Comparison of ENCODE assay signal across 22 mouse cellular contexts in genomic region chr13:100495337-100495736, GRCm38 (mm10). TPM values are rescaled to one million over a fixed set of nuclear protein-coding genes. Genes with fewer than 3 reads are reported as not detected.
A peak's percentile ranks its signal among the peaks of the same experiment; 100 is the strongest.
DNase-seq lines count a peak whose midpoint lies in the region; ATAC-seq and TF ChIP-seq lines count a peak whose summit lies in the region.
"Had no signal": no experiment of that assay in that cellular context is flagged by ENCODE, and none has a peak within 500 bp of the region (broad histone marks: within the 10 kb centered on the region; RNA-seq: fewer than 3 reads in every experiment).

No protein-coding gene starts in this region.

- H3K4me3 ChIP-seq in lung, embryonic 14.5 days (ENCODE audit: low read depth, low read length) = no peak overlapping the region
- no peak overlapping the region for H3K4me3 ChIP-seq in stomach, postnatal 0 days (ENCODE audit: low read depth, low read length)
- H3K4me3 ChIP-seq: embryonic facial prominence, embryonic 13.5 days; heart, embryonic 10.5 days; hindbrain, embryonic 10.5 days had no signal

- DNase-seq in lung, adult 18-20 months = peak; percentile 61 to 74
- peak; percentile 31 for DNase-seq in lung, embryonic 14.5 days
- DNase-seq in lung, postnatal 14 days = peak; percentile 52
- no peak for DNase-seq in stomach, postnatal 0 days (ENCODE audit: low spot score)
- no peak for DNase-seq in right cerebral cortex, postnatal 36 days (ENCODE audit: low spot score in 2 of 2)
- DNase-seq in spleen, adult 12 weeks (ENCODE audit: low spot score) = no peak
- DNase-seq: adrenal gland, adult 2 months; adrenal gland, postnatal 25 days; cerebellum, adult 18-20 months; cerebellum, adult 9-11 months; cerebellum, postnatal 36 days; gastrocnemius, postnatal 10 days; heart, postnatal 14 days had no signal

- no peak overlapping the region for H3K9ac ChIP-seq in lung, embryonic 14.5 days
- H3K9ac ChIP-seq in stomach, postnatal 0 days (ENCODE audit: low read length) = no peak overlapping the region
- H3K9ac ChIP-seq: embryonic facial prominence, embryonic 13.5 days; hindbrain, embryonic 14.5 days had no signal

- TF ChIP-seq CTCF in lung, embryonic 14.5 days (IDR thresholded peaks at IDR 0.05; ENCODE audit: low read depth) = no peak
- TF ChIP-seq CTCF in stomach, postnatal 0 days (IDR thresholded peaks at IDR 0.05; ENCODE audit: low read depth) = no peak

- H3K27ac ChIP-seq in lung, embryonic 14.5 days (ENCODE audit: low read depth) = no peak overlapping the region
- H3K27ac ChIP-seq in stomach, postnatal 0 days (replicated peaks) = no peak overlapping the region
- H3K27ac ChIP-seq: embryonic facial prominence, embryonic 13.5 days; heart, embryonic 10.5 days; hindbrain, embryonic 10.5 days; hindbrain, embryonic 14.5 days had no signal

- H3K9me3 ChIP-seq in lung, embryonic 14.5 days (ENCODE audit: low read depth, low read length) = no peaks in the 10 kb centered on the region
- H3K9me3 ChIP-seq in stomach, postnatal 0 days (ENCODE audit: control insufficient read depth, low read length) = no peaks in the 10 kb centered on the region
- H3K9me3 ChIP-seq: embryonic facial prominence, embryonic 13.5 days; heart, embryonic 10.5 days; hindbrain, embryonic 10.5 days had no signal

- H3K27me3 ChIP-seq in lung, embryonic 14.5 days (ENCODE audit: insufficient read depth, low read length) = no peaks in the 10 kb centered on the region
- no peaks in the 10 kb centered on the region for H3K27me3 ChIP-seq in stomach, postnatal 0 days (ENCODE audit: control insufficient read depth, insufficient read depth, low read length)
- H3K27me3 ChIP-seq: CH12.LX; embryonic facial prominence, embryonic 13.5 days; Patski had no signal

- WGBS in lung, embryonic 14.5 days = 80% methylated on average over 4 of the region's 4 CpGs
- WGBS in stomach, postnatal 0 days = 61% methylated on average over 4 of the region's 4 CpGs

- ATAC-seq in lung, embryonic 14.5 days (ENCODE audit: insufficient read depth) = no peak
- ATAC-seq in stomach, postnatal 0 days (ENCODE audit: low FRiP score, low TSS enrichment) = peak; percentile 15; the same call in 1 of the 2 replicates
- ATAC-seq: activated CD4-positive, CD25-positive, alpha-beta regulatory T cell, adult 4 months; forebrain, embryonic 14.5 days; Patski had no signal

- no peak overlapping the region for H3K4me2 ChIP-seq in lung, embryonic 14.5 days
- H3K4me2 ChIP-seq in stomach, postnatal 0 days (replicated peaks; ENCODE audit: low read depth) = no peak overlapping the region
- H3K4me2 ChIP-seq: embryonic facial prominence, embryonic 13.5 days; hindbrain, embryonic 14.5 days had no signal

- no peak for TF ChIP-seq EP300 in stomach, postnatal 0 days (optimal IDR thresholded peaks at IDR 0.05)

- H3K36me3 ChIP-seq in lung, embryonic 14.5 days (ENCODE audit: insufficient read depth) = no peaks in the 10 kb centered on the region
- H3K36me3 ChIP-seq in stomach, postnatal 0 days (ENCODE audit: control insufficient read depth, insufficient read depth, low read length) = no peaks in the 10 kb centered on the region
- H3K36me3 ChIP-seq: embryonic facial prominence, embryonic 13.5 days; heart, embryonic 10.5 days; hindbrain, embryonic 10.5 days had no signal

- H3K4me1 ChIP-seq in lung, embryonic 14.5 days (ENCODE audit: insufficient read depth) = no peaks in the 10 kb centered on the region
- no peaks in the 10 kb centered on the region for H3K4me1 ChIP-seq in stomach, postnatal 0 days (replicated peaks; ENCODE audit: control insufficient read depth, insufficient read depth)

RNA-seq across cellular contexts. Expression of gene Gtf2h2, which starts 3.0 kb away (rescaled TPM):
- polyA plus RNA-seq in lung, embryonic 14.5 days (2014; fragmentation: Nextera tagmentation; extraction: Ambion mirVana) = 75.0 and 77.3 TPM in 2 replicates
- polyA plus RNA-seq in stomach, postnatal 0 days (2015; fragmentation: Nextera tagmentation; extraction: Ambion mirVana) = 25.3 and 25.7 TPM in 2 replicates

RNA-seq across cellular contexts. Expression of gene Naip1, which starts 42.7 kb away (rescaled TPM):
- not detected in 2 replicates for polyA plus RNA-seq in lung, embryonic 14.5 days (2014; fragmentation: Nextera tagmentation; extraction: Ambion mirVana)
- polyA plus RNA-seq in stomach, postnatal 0 days (2015; fragmentation: Nextera tagmentation; extraction: Ambion mirVana) = 0.06 and 0.10 TPM in 2 replicates
- polyA plus RNA-seq: activated CD4-positive, CD25-positive, alpha-beta regulatory T cell, adult 4 months; embryonic facial prominence, embryonic 13.5 days; forebrain, embryonic 14.5 days; heart, embryonic 10.5 days; heart, embryonic 14.5 days; hindbrain, embryonic 10.5 days had no signal

RNA-seq across cellular contexts. Expression of gene Ocln, which starts 57.2 kb away (rescaled TPM):
- 28.9 and 30.0 TPM in 2 replicates for polyA plus RNA-seq in lung, embryonic 14.5 days (2014; fragmentation: Nextera tagmentation; extraction: Ambion mirVana)
- polyA plus RNA-seq in stomach, postnatal 0 days (2015; fragmentation: Nextera tagmentation; extraction: Ambion mirVana) = 65.7 and 66.0 TPM in 2 replicates

Comparison
In these comparisons a context has a peak if more than half of its experiments do, and no peak if none do; other contexts are left out.
1. DNase-seq: peak in lung, adult 18-20 months (2 of 2), lung, embryonic 14.5 days (single experiment) and lung, postnatal 14 days (single experiment); none in stomach, postnatal 0 days (single experiment), right cerebral cortex, postnatal 36 days (0 of 2) and spleen, adult 12 weeks (single experiment).